Mouse (Mus musculus) liver, embryonic 15.5 days (tissue): Measurements from ENCODE around the gene Defb11. TPM values are rescaled to one million over a fixed set of nuclear protein-coding genes. Genes with fewer than 3 reads are reported as not detected.

Experiments used
- polyA plus RNA-seq: library from polyadenylated mRNA; unstranded; fragments of >200 nt; fragmentation: Nextera tagmentation; extraction: Ambion mirVana; gene quantifications from 2 replicates; pipeline ENCODE4 v1.2.1, GENCODE M21; 2015

The Defb11 gene
- polyA plus RNA-seq, 1 experiment from 2014 or later, result not detected

Other genes with a start within 250 kb of the Defb11 start
- not detected in 2 replicates for gene Defa34, start 240.6 kb downstream of the Defb11 start, polyA plus RNA-seq
- not detected in 2 replicates for gene AY761184, start 202.8 kb downstream of the Defb11 start, polyA plus RNA-seq
- not detected in 2 replicates for gene Defa24, start 171.9 kb downstream of the Defb11 start, polyA plus RNA-seq
- not detected in 2 replicates for gene Defb50, start 82.9 kb downstream of the Defb11 start, polyA plus RNA-seq
- not detected in 2 replicates for gene Defb2, start 66.5 kb downstream of the Defb11 start, polyA plus RNA-seq
- not detected in 2 replicates for gene Defb10, start 47.5 kb downstream of the Defb11 start, polyA plus RNA-seq
- gene Defb9, start 21.0 kb downstream of the Defb11 start, polyA plus RNA-seq, result not detected in 2 replicates
- not detected in 2 replicates for gene Defb15, start 26.3 kb upstream of the Defb11 start, polyA plus RNA-seq
- gene Defb35, start 31.9 kb upstream of the Defb11 start, polyA plus RNA-seq, result not detected in 2 replicates
- not detected in 2 replicates for gene Defb13, start 40.4 kb upstream of the Defb11 start, polyA plus RNA-seq
- gene Fam90a1a, start 52.3 kb upstream of the Defb11 start, polyA plus RNA-seq, result not detected in 2 replicates
- gene Ccdc70, start 63.4 kb upstream of the Defb11 start, polyA plus RNA-seq, result not detected in 2 replicates
- gene Atp7b, start 153.9 kb upstream of the Defb11 start, polyA plus RNA-seq, result 11.6 and 12.3 TPM in 2 replicates
- gene Alg11, start 154.3 kb upstream of the Defb11 start, polyA plus RNA-seq, result 9.2 and 9.3 TPM in 2 replicates
- 0.08 TPM in 2 replicates for gene Nek5, start 218.6 kb upstream of the Defb11 start, polyA plus RNA-seq